Mouse (Mus musculus) midbrain, embryonic 13.5 days (tissue): ENCODE measurements around the gene Grin1. TPM values are rescaled to one million over a fixed set of nuclear protein-coding genes. Genes with fewer than 3 reads are reported as not detected.

Source experiments
- ATAC-seq: fragments of 200-750 bp; cut with Nextera tagmentation; 2 replicates; pipeline ENCODE4 v1.8.0; 2017; ENCODE audit warnings: mild to moderate bottlenecking, moderate TSS enrichment, moderate library complexity
- H3K27ac ChIP-seq: fragments of 300-500 bp; sonication (generic); 2 replicates; pipeline ENCODE4 v1.5.1; 2015; ENCODE audit warnings: inconsistent platforms, mild to moderate bottlenecking, moderate library complexity
- H3K27me3 ChIP-seq: fragments of 300-500 bp; sonication (generic); 2 replicates; pipeline ENCODE4 v1.6.1; 2015; ENCODE audit warnings: mild to moderate bottlenecking, inconsistent platforms
- H3K36me3 ChIP-seq: fragments of 300-500 bp; sonication (generic); 2 replicates; pipeline ENCODE4 v1.6.1; 2015; ENCODE audit warnings: mild to moderate bottlenecking, inconsistent platforms
- H3K4me1 ChIP-seq: fragments of 300-500 bp; sonication (generic); replicated peaks from 2 replicates; pipeline ENCODE4 v1.6.1; 2015; ENCODE audit warnings: inconsistent platforms
- H3K4me2 ChIP-seq: fragments of 300-500 bp; sonication (generic); replicated peaks from 2 replicates; pipeline ENCODE4 v1.6.1; 2015; ENCODE audit warnings: moderate library complexity, mild to moderate bottlenecking, inconsistent platforms
- H3K4me3 ChIP-seq: fragments of 300-500 bp; sonication (generic); replicated peaks from 2 replicates; pipeline ENCODE4 v1.5.1; 2015; ENCODE audit warnings: mild to moderate bottlenecking, inconsistent platforms
- H3K9ac ChIP-seq: fragments of 300-500 bp; sonication (generic); replicated peaks from 2 replicates; pipeline ENCODE4 v1.6.1; 2015; ENCODE audit warnings: mild to moderate bottlenecking, inconsistent platforms
- H3K9me3 ChIP-seq: fragments of 300-500 bp; sonication (generic); 2 replicates; pipeline ENCODE4 v1.6.1; 2016; ENCODE audit warnings: mild to moderate bottlenecking, inconsistent platforms
- WGBS: fragments of 180-500 bp; shearing (Covaris S2); methylation state at CpG from one replicate; pipeline ENCODE4 v1.1.7; 2015; 5-methylcytosine and 5-hydroxymethylcytosine counted together
- polyA plus RNA-seq: library from polyadenylated mRNA; unstranded; fragments of >200 nt; fragmentation: Nextera tagmentation; extraction: Ambion mirVana; gene quantifications from 2 replicates; pipeline ENCODE4 v1.2.1, GENCODE M21; 2015

The Grin1 gene
- polyA plus RNA-seq, 1 experiment from 2014 or later: 19.0 TPM

- peak overlapping the region; percentile 12; the same call in 1 of the 2 replicates for H3K4me3 ChIP-seq
- no peak for ATAC-seq
- H3K9ac ChIP-seq: peak overlapping the region; percentile 20; the same call in 1 of the 2 replicates
- H3K27me3 ChIP-seq: peaks cover 80% of the 10 kb centered on the region
- under 1% methylated on average over 18 of the region's 18 CpGs for WGBS
- peaks cover 9% of the 10 kb centered on the region for H3K36me3 ChIP-seq
- H3K4me1 ChIP-seq: peaks cover 29% of the 10 kb centered on the region
- H3K4me2 ChIP-seq: peak overlapping the region; percentile 30
- no peaks in the 10 kb centered on the region for H3K9me3 ChIP-seq
- H3K27ac ChIP-seq: no peak overlapping the region
Measured at GRCm38 (mm10) chr2:25290816-25291130, 28.2 kb downstream of the Grin1 start.

GRCm38 (mm10) chr2:25290101-25290815 lies 28.7 kb downstream of the Grin1 start:
- 2% methylated on average over 54 of the region's 54 CpGs for WGBS

GRCm38 (mm10) chr2:25289651-25290050 lies 29.3 kb downstream of the Grin1 start, which contains the start of gene Lrrc26:
TSS of gene Lrrc26 (plus strand) at chr2:25289915.
- Histone ChIP-seq H3K4me2 (peak within 1 kb of the TSS; percentile 30), H3K4me1 (peaks cover 29% of the 10 kb centered on the region), H3K9me3 (no peaks in the 10 kb centered on the region), H3K36me3 (peaks cover 16% of the 10 kb centered on the region), H3K27me3 (peaks cover 69% of the 10 kb centered on the region), H3K4me3 (peak within 1 kb of the TSS; percentile 12), H3K27ac (no peak within 1 kb of the TSS), H3K9ac (peak within 1 kb of the TSS; percentile 20; the same call in 1 of the 2 replicates)
- ATAC-seq: no peak
- WGBS: 12% methylated on average over 11 of the region's 11 CpGs

More at GRCm38 (mm10) chr2:25290101-25290815, 28.7 kb downstream of the Grin1 start:
- Histone ChIP-seq H3K9ac (peak overlapping the region; percentile 20; the same call in 1 of the 2 replicates), H3K36me3 (peaks cover 10% of the 10 kb centered on the region), H3K9me3 (no peaks in the 10 kb centered on the region), H3K4me2 (peak overlapping the region; percentile 30), H3K27ac (no peak overlapping the region), H3K4me3 (peak overlapping the region; percentile 8), H3K4me1 (peaks cover 29% of the 10 kb centered on the region), H3K27me3 (peaks cover 75% of the 10 kb centered on the region)
- ATAC-seq: no peak

- no peak for ATAC-seq
- no peak overlapping the region for H3K4me2 ChIP-seq
- no peak overlapping the region for H3K4me3 ChIP-seq
- H3K27me3 ChIP-seq: peaks cover 61% of the 10 kb centered on the region
- peaks cover 29% of the 10 kb centered on the region for H3K4me1 ChIP-seq
- 80% methylated on average over 7 of the region's 7 CpGs for WGBS
- no peak overlapping the region for H3K9ac ChIP-seq
- no peaks in the 10 kb centered on the region for H3K9me3 ChIP-seq
- no peak overlapping the region for H3K27ac ChIP-seq
- peaks cover 24% of the 10 kb centered on the region for H3K36me3 ChIP-seq
Measured at GRCm38 (mm10) chr2:25288734-25289345, 30.1 kb downstream of the Grin1 start.

- no peak for ATAC-seq
- H3K27ac ChIP-seq: no peak within 1 kb of the TSS
- H3K36me3 ChIP-seq: peaks cover 30% of the 10 kb centered on the region
- H3K27me3 ChIP-seq: peaks cover 53% of the 10 kb centered on the region
- H3K9ac ChIP-seq: no peak within 1 kb of the TSS
- H3K4me2 ChIP-seq: no peak within 1 kb of the TSS
- H3K4me3 ChIP-seq: no peak within 1 kb of the TSS
- 82% methylated on average over 6 of the region's 6 CpGs for WGBS
- H3K4me1 ChIP-seq: peaks cover 29% of the 10 kb centered on the region
- H3K9me3 ChIP-seq: no peaks in the 10 kb centered on the region
Measured at GRCm38 (mm10) chr2:25287927-25288649, 30.9 kb downstream of the Grin1 start, which contains the start of gene Tmem210. TSS of gene Tmem210 (plus strand) at chr2:25288145.

- Histone ChIP-seq H3K9me3 (no peaks in the 10 kb centered on the region), H3K36me3 (peaks cover 41% of the 10 kb centered on the region), H3K4me2 (no peak overlapping the region), H3K4me3 (no peak overlapping the region), H3K4me1 (peaks cover 22% of the 10 kb centered on the region), H3K27ac (no peak overlapping the region), H3K27me3 (peaks cover 43% of the 10 kb centered on the region), H3K9ac (no peak overlapping the region)
- no peak for ATAC-seq
- WGBS: 66% methylated on average over 7 of the region's 7 CpGs
Measured at GRCm38 (mm10) chr2:25286837-25287636, 31.9 kb downstream of the Grin1 start.

GRCm38 (mm10) chr2:25286314-25286713 lies 32.7 kb downstream of the Grin1 start:
- peaks cover 46% of the 10 kb centered on the region for H3K36me3 ChIP-seq
- no peak overlapping the region for H3K4me3 ChIP-seq
- ATAC-seq: no peak
- H3K9ac ChIP-seq: no peak overlapping the region
- peaks cover 35% of the 10 kb centered on the region for H3K27me3 ChIP-seq
- peaks cover 17% of the 10 kb centered on the region for H3K4me1 ChIP-seq
- no peak overlapping the region for H3K4me2 ChIP-seq
- H3K27ac ChIP-seq: no peak overlapping the region
- H3K9me3 ChIP-seq: no peaks in the 10 kb centered on the region
- WGBS: 93% methylated on average over 1 of the region's 1 CpGs

- Histone ChIP-seq H3K27ac (no peak overlapping the region), H3K36me3 (peaks cover 53% of the 10 kb centered on the region), H3K4me1 (peaks cover 10% of the 10 kb centered on the region), H3K27me3 (peaks cover 28% of the 10 kb centered on the region), H3K9ac (no peak overlapping the region), H3K4me3 (no peak overlapping the region), H3K9me3 (no peaks in the 10 kb centered on the region), H3K4me2 (no peak overlapping the region)
- WGBS: 92% methylated on average over 2 of the region's 2 CpGs
- ATAC-seq: no peak
Measured at GRCm38 (mm10) chr2:25285551-25285950, 33.4 kb downstream of the Grin1 start.

- Histone ChIP-seq H3K27ac (no peak overlapping the region), H3K36me3 (peaks cover 95% of the 10 kb centered on the region), H3K4me3 (no peak overlapping the region), H3K4me2 (no peak overlapping the region), H3K27me3 (no peaks in the 10 kb centered on the region), H3K4me1 (peaks cover 11% of the 10 kb centered on the region), H3K9me3 (no peaks in the 10 kb centered on the region), H3K9ac (no peak overlapping the region)
- peak; percentile 66; the same call in 1 of the 2 replicates for ATAC-seq
- WGBS: 60% methylated on average over 13 of the region's 13 CpGs
Measured at GRCm38 (mm10) chr2:25278928-25279882, 39.8 kb downstream of the Grin1 start.

- H3K4me1 ChIP-seq: peaks cover 44% of the 10 kb centered on the region
- peak overlapping the region; percentile 99 for H3K4me2 ChIP-seq
- no peaks in the 10 kb centered on the region for H3K27me3 ChIP-seq
- H3K4me3 ChIP-seq: peak overlapping the region; percentile 98
- peaks cover 77% of the 10 kb centered on the region for H3K36me3 ChIP-seq
- no peaks in the 10 kb centered on the region for H3K9me3 ChIP-seq
- H3K27ac ChIP-seq: 0 out of 2 replicates have a peak overlapping the region, but pooled peaks have one; percentile 56
- 0 out of 2 replicates have a peak, but pooled peaks have one; percentile 1 for ATAC-seq
- WGBS: 39% methylated on average over 16 of the region's 16 CpGs
- H3K9ac ChIP-seq: peak overlapping the region; percentile 89
Measured at GRCm38 (mm10) chr2:25273010-25273409, 46.0 kb downstream of the Grin1 start.
